Mouse (Mus musculus) embryonic facial prominence, embryonic 13.5 days (tissue): ENCODE results near the gene Slc22a17. TPM values are rescaled to one million over a fixed set of nuclear protein-coding genes. Genes with fewer than 3 reads are reported as not detected.
A peak's percentile ranks its signal among the peaks of the same experiment; 100 is the strongest.

Experiments used
- ATAC-seq: fragments of 200-750 bp; cut with Nextera tagmentation; 2 replicates; pipeline ENCODE4 v1.8.0; 2017; ENCODE audit warnings: low read depth; ENCODE audit not compliant: insufficient number of reproducible peaks, insufficient read depth, low FRiP score, low TSS enrichment
- H3K27ac ChIP-seq: fragments of 300-500 bp; sonication (generic); 2 replicates; pipeline ENCODE4 v1.5.1; 2015; ENCODE audit warnings: moderate library complexity, mild to moderate bottlenecking, inconsistent platforms
- H3K27me3 ChIP-seq: fragments of 300-500 bp; sonication (generic); 2 replicates; pipeline ENCODE4 v1.6.1; 2015; ENCODE audit warnings: mild to moderate bottlenecking, inconsistent platforms
- H3K36me3 ChIP-seq: fragments of 300-500 bp; sonication (generic); 2 replicates; pipeline ENCODE4 v1.6.1; 2015; ENCODE audit warnings: mild to moderate bottlenecking, inconsistent platforms
- H3K4me1 ChIP-seq: fragments of 300-500 bp; sonication (generic); 2 replicates; pipeline ENCODE4 v1.6.1; 2015; ENCODE audit warnings: inconsistent platforms
- H3K4me2 ChIP-seq: fragments of 300-500 bp; sonication (generic); 2 replicates; pipeline ENCODE4 v1.6.1; 2015; ENCODE audit warnings: moderate library complexity, mild to moderate bottlenecking, inconsistent platforms
- H3K4me3 ChIP-seq: fragments of 300-500 bp; sonication (generic); 2 replicates; pipeline ENCODE4 v1.5.1; 2015; ENCODE audit warnings: mild to moderate bottlenecking, inconsistent platforms
- H3K9ac ChIP-seq: fragments of 300-500 bp; sonication (generic); 2 replicates; pipeline ENCODE4 v1.6.1; 2015; ENCODE audit warnings: mild to moderate bottlenecking, inconsistent platforms
- H3K9me3 ChIP-seq: fragments of 300-500 bp; sonication (generic); 2 replicates; pipeline ENCODE4 v1.6.1; 2016; ENCODE audit warnings: inconsistent platforms
- WGBS: fragments of 180-500 bp; shearing (Covaris S2); methylation state at CpG from one replicate; pipeline ENCODE4 v1.1.7; 2015; ENCODE audit warnings: mixed read lengths; 5-methylcytosine and 5-hydroxymethylcytosine counted together
- microRNA counts: library from miRNA; unstranded; fragments of <30 nt; microRNA quantifications from one replicate; lab custom pipeline; 2016
- microRNA-seq: library from miRNA; unstranded; fragments of <30 nt; microRNA quantifications from one replicate; pipeline ENCODE4, GENCODE M21; 2016
- polyA plus RNA-seq: library from polyadenylated mRNA; unstranded; fragments of >200 nt; fragmentation: Nextera tagmentation; extraction: Ambion mirVana; gene quantifications from 2 replicates; pipeline ENCODE4 v1.2.1, GENCODE M21; 2015

The Slc22a17 gene
- polyA plus RNA-seq, 1 experiment from 2014 or later, result 84.7 TPM

DNA sequence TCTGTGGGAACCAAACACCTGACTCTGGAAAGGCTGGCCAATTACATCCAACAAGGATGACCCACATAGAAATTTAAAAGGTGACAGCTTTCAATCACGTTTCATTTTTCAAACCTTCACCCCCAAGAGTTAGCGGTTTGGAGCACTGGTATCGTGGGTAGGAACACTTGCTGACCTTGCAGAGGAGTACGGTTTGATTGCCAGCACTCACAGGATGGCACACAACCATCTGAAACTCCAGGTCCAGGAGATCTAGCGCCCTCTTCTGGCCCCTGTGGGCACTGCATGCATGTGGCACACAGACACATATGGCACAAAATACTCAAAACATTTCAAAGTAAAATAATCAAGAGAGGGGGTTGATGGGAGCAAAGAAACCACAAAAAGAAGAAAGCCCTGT is 46.0 kb downstream of the Slc22a17 start:
- Histone ChIP-seq H3K4me3 (no peak overlapping the region), H3K4me1 (0 out of 2 replicates have a peak, but pooled peaks cover 2% of the 10 kb centered on the region), H3K27ac (no peak overlapping the region), H3K9ac (no peak overlapping the region), H3K4me2 (no peak overlapping the region), H3K9me3 (no peaks in the 10 kb centered on the region), H3K36me3 (no peaks in the 10 kb centered on the region), H3K27me3 (no peaks in the 10 kb centered on the region)
- ATAC-seq, result no peak
- WGBS, result 54% methylated on average over 5 of the region's 5 CpGs

GRCm38 (mm10) chr14:54866268-54866667 is 46.7 kb downstream of the Slc22a17 start:
- Histone ChIP-seq H3K36me3 (no peaks in the 10 kb centered on the region), H3K4me1 (0 out of 2 replicates have a peak, but pooled peaks cover 2% of the 10 kb centered on the region), H3K4me3 (no peak overlapping the region), H3K27me3 (no peaks in the 10 kb centered on the region), H3K4me2 (no peak overlapping the region), H3K9me3 (no peaks in the 10 kb centered on the region), H3K9ac (no peak overlapping the region), H3K27ac (no peak overlapping the region)
- ATAC-seq, result no peak
- WGBS, result 53% methylated on average over 3 of the region's 3 CpGs

GRCm38 (mm10) chr14:54865626-54866025 is 47.3 kb downstream of the Slc22a17 start:
- 0 out of 2 replicates have a peak, but pooled peaks cover 2% of the 10 kb centered on the region for H3K4me1 ChIP-seq
- H3K4me3 ChIP-seq, result no peak overlapping the region
- 79% methylated on average over 5 of the region's 5 CpGs for WGBS

DNA sequence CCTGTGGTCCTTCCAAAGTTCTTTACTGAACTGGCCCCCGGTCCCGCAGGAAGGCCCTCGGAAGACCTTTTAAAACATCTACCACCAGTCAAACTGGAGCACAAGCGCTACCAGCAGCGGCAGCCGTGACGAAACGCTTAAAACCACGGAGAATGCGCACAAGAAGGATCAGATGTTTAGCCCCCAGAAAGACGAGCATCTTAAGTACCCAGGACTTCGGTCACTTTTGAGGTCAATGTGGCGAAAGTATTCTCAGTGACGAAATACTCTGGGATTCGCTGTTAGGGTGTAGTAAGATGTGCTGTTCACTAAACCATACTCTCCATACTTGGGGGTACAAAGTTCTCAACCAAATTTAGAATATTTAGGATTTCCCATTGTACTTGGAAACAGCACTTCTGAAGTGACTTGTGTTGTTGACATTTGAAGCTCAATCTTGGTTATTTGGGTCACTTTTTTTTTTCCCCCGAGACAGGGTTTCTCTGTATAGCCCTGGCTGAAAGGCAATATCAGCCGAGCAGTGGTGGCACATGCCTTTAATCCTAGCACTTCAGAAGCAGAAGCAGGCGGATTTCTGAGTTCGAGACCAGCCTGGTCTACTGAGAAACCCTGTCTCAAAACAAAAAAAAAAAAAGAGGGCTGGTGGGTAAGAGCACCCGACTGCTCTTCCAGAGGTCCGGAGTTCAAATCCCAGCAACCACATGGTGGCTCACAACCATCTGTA is 48.5 kb downstream of the Slc22a17 start:
- H3K4me1 ChIP-seq, result 0 out of 2 replicates have a peak, but pooled peaks cover 2% of the 10 kb centered on the region
- H3K27me3 ChIP-seq, result no peaks in the 10 kb centered on the region
- peak overlapping the region; percentile 81 for H3K4me2 ChIP-seq
- ATAC-seq, result 0 out of 2 replicates have a peak, but pooled peaks have one; percentile 1
- peak overlapping the region; percentile 73 for H3K27ac ChIP-seq
- no peaks in the 10 kb centered on the region for H3K9me3 ChIP-seq
- H3K9ac ChIP-seq, result peak overlapping the region; percentile 92
- H3K36me3 ChIP-seq, result no peaks in the 10 kb centered on the region
- H3K4me3 ChIP-seq, result peak overlapping the region; percentile 87
- WGBS, result 15% methylated on average over 21 of the region's 21 CpGs

More at GRCm38 (mm10) chr14:54865626-54866025, 47.3 kb downstream of the Slc22a17 start:
- no peak overlapping the region for H3K9ac ChIP-seq
- H3K4me2 ChIP-seq, result no peak overlapping the region
- H3K9me3 ChIP-seq, result no peaks in the 10 kb centered on the region
- no peak for ATAC-seq
- no peaks in the 10 kb centered on the region for H3K27me3 ChIP-seq
- H3K27ac ChIP-seq, result no peak overlapping the region
- H3K36me3 ChIP-seq, result no peaks in the 10 kb centered on the region

- Histone ChIP-seq H3K4me3 (peak overlapping the region; percentile 87), H3K9me3 (no peaks in the 10 kb centered on the region), H3K27ac (peak overlapping the region; percentile 73), H3K36me3 (no peaks in the 10 kb centered on the region), H3K27me3 (no peaks in the 10 kb centered on the region), H3K4me1 (0 out of 2 replicates have a peak, but pooled peaks cover 2% of the 10 kb centered on the region), H3K9ac (peak overlapping the region; percentile 92), H3K4me2 (peak overlapping the region; percentile 81)
- peak; percentile 100 for ATAC-seq
- WGBS, result under 1% methylated on average over 54 of the region's 56 CpGs
These were observed 49.2 kb downstream of the Slc22a17 start for GRCm38 (mm10) chr14:54863501-54864312.

GRCm38 (mm10) chr14:54860511-54860910 is 52.4 kb downstream of the Slc22a17 start:
- no peaks in the 10 kb centered on the region for H3K27me3 ChIP-seq
- WGBS, result 42% methylated on average over 2 of the region's 2 CpGs
- H3K4me3 ChIP-seq, result no peak overlapping the region
- 0 out of 2 replicates have a peak, but pooled peaks cover 2% of the 10 kb centered on the region for H3K4me1 ChIP-seq
- peaks cover 21% of the 10 kb centered on the region for H3K36me3 ChIP-seq
- ATAC-seq, result no peak
- no peaks in the 10 kb centered on the region for H3K9me3 ChIP-seq
- H3K4me2 ChIP-seq, result no peak overlapping the region
- H3K9ac ChIP-seq, result no peak overlapping the region
- no peak overlapping the region for H3K27ac ChIP-seq

DNA sequence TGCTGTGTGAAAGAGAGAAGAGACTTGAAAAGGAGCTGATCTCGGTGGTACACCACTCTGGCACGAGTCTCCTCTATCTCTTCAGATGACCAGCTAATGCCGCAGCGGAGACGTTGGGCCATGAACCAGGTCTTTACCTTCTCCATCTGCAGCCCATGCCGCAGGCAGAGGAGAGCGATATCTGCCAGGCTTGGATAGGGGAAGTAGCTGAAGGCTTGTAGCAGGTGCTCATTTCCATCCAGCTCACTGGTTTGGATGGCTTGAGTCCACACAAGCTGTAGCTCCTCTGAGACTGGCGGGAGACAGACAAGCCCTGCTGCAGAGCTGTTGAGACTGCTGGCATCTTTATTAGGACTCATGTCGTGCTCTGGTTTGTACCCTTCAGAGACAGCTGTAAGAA is 55.0 kb downstream of the Slc22a17 start:
- no peak for ATAC-seq
- no peak overlapping the region for H3K27ac ChIP-seq
- H3K27me3 ChIP-seq, result no peaks in the 10 kb centered on the region
- H3K4me3 ChIP-seq, result no peak overlapping the region
- H3K36me3 ChIP-seq, result peaks cover 31% of the 10 kb centered on the region
- no peak overlapping the region for H3K4me2 ChIP-seq
- WGBS, result 92% methylated on average over 9 of the region's 9 CpGs
- H3K9ac ChIP-seq, result no peak overlapping the region
- no peaks in the 10 kb centered on the region for H3K4me1 ChIP-seq
- H3K9me3 ChIP-seq, result no peaks in the 10 kb centered on the region

DNA sequence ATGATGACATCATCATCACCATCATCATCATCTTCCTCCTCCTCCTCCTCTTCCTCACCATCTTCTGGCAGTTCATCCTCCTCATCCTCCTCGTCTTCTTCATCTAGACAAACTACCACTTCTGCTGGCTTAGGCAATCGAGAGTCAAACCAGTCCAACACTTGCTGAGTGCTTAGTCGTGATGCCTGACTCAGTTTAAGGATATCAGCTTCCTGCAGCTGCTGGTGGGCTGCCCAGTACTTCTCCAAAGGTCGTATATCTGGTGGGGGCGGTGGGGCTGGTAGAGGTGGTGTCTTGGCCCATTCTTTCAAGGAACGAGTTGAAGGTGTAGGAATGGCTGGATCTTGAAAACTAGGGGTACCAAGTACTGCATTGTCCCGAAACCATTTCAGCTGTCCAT is 56.2 kb downstream of the Slc22a17 start:
- 90% methylated on average over 7 of the region's 7 CpGs for WGBS
- Histone ChIP-seq H3K36me3 (peaks cover 31% of the 10 kb centered on the region), H3K4me1 (no peaks in the 10 kb centered on the region), H3K9me3 (no peaks in the 10 kb centered on the region), H3K4me2 (no peak overlapping the region), H3K27ac (no peak overlapping the region), H3K9ac (no peak overlapping the region), H3K27me3 (no peaks in the 10 kb centered on the region), H3K4me3 (no peak overlapping the region)
- no peak for ATAC-seq

MicroRNAs within 50 kb of the gene (microRNA counts, 519-probe panel; counts per million panel counts)
- 1,425 counts per million, percentile 46 among the panel's probes with 10 or more counts for microRNA mmu-miR-208a (lab: Ali Mortazavi, UCI)

Small RNA genes lying within 50 kb of the gene (microRNA-seq; reads per million reads assigned to microRNA genes)
- 8.5 reads per million, percentile 26 among the genes with 10 or more reads in this experiment for gene Mir208a

Other genes starting within 250 kb of the Slc22a17 start
- gene 1700123O20Rik, start 226.9 kb downstream of the Slc22a17 start, polyA plus RNA-seq, result 89.2 and 103 TPM in 2 replicates
- 169 and 173 TPM in 2 replicates for gene Acin1, start 226.2 kb downstream of the Slc22a17 start, polyA plus RNA-seq
- gene Gm29776, start 214.3 kb downstream of the Slc22a17 start, polyA plus RNA-seq, result 0.14 and 0.17 TPM in 2 replicates
- not detected in 2 replicates for gene Cebpe, start 201.0 kb downstream of the Slc22a17 start, polyA plus RNA-seq
- 2.3 and 2.9 TPM in 2 replicates for gene Slc7a8, start 131.2 kb downstream of the Slc22a17 start, polyA plus RNA-seq
- not detected in 2 replicates for gene Rnf212b, start 99.0 kb downstream of the Slc22a17 start, polyA plus RNA-seq
- 9.4 and 12.3 TPM in 2 replicates for gene Homez, start 42.2 kb downstream of the Slc22a17 start, polyA plus RNA-seq
- 0.92 and 1.1 TPM in 2 replicates for gene Ppp1r3e, start 35.6 kb downstream of the Slc22a17 start, polyA plus RNA-seq
- gene Bcl2l2, start 29.8 kb downstream of the Slc22a17 start, polyA plus RNA-seq, result 3.8 and 4.6 TPM in 2 replicates
- gene Gm20521, start 29.7 kb downstream of the Slc22a17 start, polyA plus RNA-seq, result 0.23 and 0.79 TPM in 2 replicates
- gene Pabpn1, start 20.6 kb downstream of the Slc22a17 start, polyA plus RNA-seq, result 140 and 163 TPM in 2 replicates
- 50.3 and 50.9 TPM in 2 replicates for gene Efs, start 13.0 kb upstream of the Slc22a17 start, polyA plus RNA-seq
- 0.25 TPM in 1 of 2 replicates, not detected in the other for gene Il25, start 19.6 kb upstream of the Slc22a17 start, polyA plus RNA-seq
- 8.3 and 14.1 TPM in 2 replicates for gene Cmtm5, start 23.1 kb upstream of the Slc22a17 start, polyA plus RNA-seq
- 0.74 and 4.9 TPM in 2 replicates for gene Myh6, start 53.8 kb upstream of the Slc22a17 start, polyA plus RNA-seq
- gene Gm17428, start 63.8 kb upstream of the Slc22a17 start, polyA plus RNA-seq, result not detected in 2 replicates
- 3.3 and 10.8 TPM in 2 replicates for gene Myh7, start 81.5 kb upstream of the Slc22a17 start, polyA plus RNA-seq
- 82.4 and 84.5 TPM in 2 replicates for gene Ngdn, start 102.3 kb upstream of the Slc22a17 start, polyA plus RNA-seq
- gene Zfhx2, start 179.2 kb upstream of the Slc22a17 start, polyA plus RNA-seq, result 5.5 and 5.8 TPM in 2 replicates
- 21.9 and 23.9 TPM in 2 replicates for gene Thtpa, start 181.7 kb upstream of the Slc22a17 start, polyA plus RNA-seq
- gene Ap1g2, start 193.5 kb upstream of the Slc22a17 start, polyA plus RNA-seq, result 21.0 and 23.4 TPM in 2 replicates
- 2.7 and 2.9 TPM in 2 replicates for gene Jph4, start 203.8 kb upstream of the Slc22a17 start, polyA plus RNA-seq